Mouse (Mus musculus) CD4-positive naive resting alpha-beta T cell, adult 57 days (primary cell): ENCODE results near the gene Olfr1316. TPM values are rescaled to one million over a fixed set of nuclear protein-coding genes. Genes with fewer than 3 reads are reported as not detected.

Experiments
- total RNA-seq: library from RNA; stranded (reverse); gene quantifications from one replicate; pipeline ENCODE4 v1.2.4, GENCODE M21; 2023

Gene Olfr1316
- not detected for total RNA-seq

DNA sequence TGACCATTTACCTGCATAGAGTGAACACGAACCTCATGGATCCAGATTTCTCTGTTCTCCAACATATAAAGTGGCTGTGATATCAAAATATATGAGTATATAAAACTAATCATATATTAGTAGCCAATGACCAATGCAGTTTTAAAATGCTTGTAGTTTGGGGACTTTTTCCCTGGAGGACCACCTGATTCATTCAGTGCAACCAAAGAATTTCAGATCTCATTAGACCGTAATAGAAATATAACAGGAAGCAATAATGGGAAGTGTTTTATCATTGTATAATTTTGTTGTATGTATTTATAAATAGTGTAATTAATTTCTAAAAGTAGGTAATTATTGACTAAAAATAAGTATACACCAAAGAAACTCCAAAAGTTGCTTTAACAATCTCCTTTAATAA lies at the start of gene Olfr1316:
Gene Olfr1316 (minus strand): TSS at position 101 of the 400 bp plus-strand sequence.

DNA sequence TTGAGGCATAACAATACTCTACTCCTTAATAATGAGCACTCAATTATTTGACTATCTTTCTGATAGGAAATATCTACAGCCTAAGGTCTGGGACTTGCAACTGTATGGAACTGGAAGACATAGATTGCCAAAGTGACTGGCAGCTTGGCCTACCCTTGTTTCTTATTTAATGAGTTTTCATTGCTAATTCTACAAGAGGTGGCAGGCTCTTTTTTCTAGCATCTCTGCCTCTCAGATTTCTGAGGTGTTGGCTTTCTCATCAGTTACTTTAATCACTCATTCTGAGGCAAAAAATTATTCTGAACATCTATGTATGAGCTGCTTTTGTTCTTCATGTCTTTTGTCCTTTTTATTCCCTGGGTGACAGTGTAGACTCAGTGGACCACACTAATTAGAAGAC lies 19.1 kb upstream of the Olfr1316 start, which contains the start of gene Olfr1318:
Gene Olfr1318 (plus strand): TSS at position 301 of the 400 bp plus-strand sequence.

DNA sequence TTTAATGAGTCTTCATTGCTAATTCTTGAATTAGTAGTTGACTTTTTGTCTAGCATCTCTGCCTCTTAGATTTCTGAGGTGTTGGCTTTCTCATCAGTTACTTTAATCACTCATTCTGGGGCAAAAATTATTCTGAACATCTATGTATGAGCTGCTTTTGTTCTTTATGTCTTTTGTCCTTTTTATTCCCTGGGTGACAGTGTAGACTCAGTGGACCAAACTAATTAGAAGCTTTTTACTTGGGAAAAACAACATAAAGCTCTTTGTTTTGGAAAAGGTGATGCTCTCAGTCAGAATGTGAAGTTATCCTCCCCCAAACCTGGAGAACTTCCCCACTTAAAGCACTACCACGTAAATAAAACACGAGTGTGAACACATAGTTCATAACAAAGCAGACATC lies 5.3 kb upstream of the Olfr1316 start, which contains the start of gene Olfr1317:
Gene Olfr1317 (plus strand): TSS at position 301 of the 400 bp plus-strand sequence.

DNA sequence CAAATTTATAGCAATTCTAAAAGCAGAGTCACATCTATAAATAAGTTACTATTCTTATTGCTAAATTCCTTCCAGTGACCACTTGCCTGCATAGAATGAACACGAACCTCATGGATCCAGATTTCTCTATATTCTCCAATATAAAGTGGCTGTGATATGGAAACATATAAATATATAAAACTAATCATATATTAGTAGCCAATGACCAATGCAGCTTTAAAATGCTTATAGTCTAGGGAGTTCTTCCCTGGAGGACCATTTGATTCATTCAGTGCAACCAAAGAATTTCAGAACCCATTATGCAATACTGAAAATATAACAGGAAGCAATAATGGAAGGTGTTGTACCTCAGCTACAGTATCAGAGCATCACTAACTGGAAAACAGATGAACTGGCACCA lies 19.4 kb downstream of the Olfr1316 start, which contains the start of gene Olfr1315-ps1:
Gene Olfr1315-ps1 (minus strand): TSS at position 101 of the 400 bp plus-strand sequence.

DNA sequence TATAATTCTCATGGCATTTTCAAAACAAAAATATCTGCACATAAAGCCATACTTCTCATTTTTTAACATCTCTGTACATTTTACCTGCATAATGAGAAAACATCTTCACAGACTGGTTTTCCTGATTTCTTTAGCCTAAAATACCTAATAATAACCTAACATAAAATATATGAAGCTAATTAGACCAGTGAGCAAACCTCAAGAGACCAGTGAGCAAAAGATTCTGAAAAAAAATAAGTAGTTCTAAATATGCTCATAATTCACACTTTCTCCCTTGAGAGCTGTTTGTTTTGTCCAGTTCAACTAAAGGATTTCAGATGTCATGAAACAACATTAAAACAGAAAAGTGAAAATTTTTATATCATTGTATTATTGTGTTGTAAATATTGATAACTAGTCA lies 38.1 kb downstream of the Olfr1316 start, which contains the start of gene Olfr1314:
Gene Olfr1314 (minus strand): TSS at position 101 of the 400 bp plus-strand sequence.

DNA sequence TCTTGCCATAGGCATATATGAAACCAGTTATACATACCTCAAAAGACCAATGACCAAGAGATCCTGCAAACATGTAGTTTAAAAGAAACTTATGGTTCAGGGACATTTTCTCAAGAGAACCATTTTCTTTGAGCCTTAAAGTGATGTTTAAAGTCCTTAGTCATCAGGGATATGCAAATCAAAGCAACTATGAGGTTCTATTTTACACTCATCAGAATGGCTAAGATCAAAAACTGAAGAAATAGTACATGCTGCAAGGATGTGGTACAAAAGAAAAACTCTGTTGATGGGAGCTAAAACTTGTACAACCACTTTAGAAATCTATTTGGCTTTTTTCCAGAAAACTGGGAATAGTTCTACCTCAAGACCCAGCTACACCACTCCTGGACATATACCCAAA lies 57.0 kb downstream of the Olfr1316 start, which contains the start of gene Olfr1313:
Gene Olfr1313 (minus strand): TSS at position 101 of the 400 bp plus-strand sequence.

Other genes starting within 250 kb of the Olfr1316 start
- gene Olfr1306, start 218.7 kb downstream of the Olfr1316 start, total RNA-seq: not detected
- gene Olfr1307, start 185.5 kb downstream of the Olfr1316 start, total RNA-seq: 0.12 TPM
- gene Olfr1308, start 170.0 kb downstream of the Olfr1316 start, total RNA-seq: not detected
- gene Olfr1309, start 144.7 kb downstream of the Olfr1316 start, total RNA-seq: not detected
- gene Olfr1310, start 122.3 kb downstream of the Olfr1316 start, total RNA-seq: not detected
- gene Olfr1311, start 110.6 kb downstream of the Olfr1316 start, total RNA-seq: not detected
- gene Olfr1312, start 84.7 kb downstream of the Olfr1316 start, total RNA-seq: not detected
- not detected for gene Olfr1313, start 57.1 kb downstream of the Olfr1316 start, total RNA-seq
- gene Olfr1314, start 38.2 kb downstream of the Olfr1316 start, total RNA-seq: not detected
- not detected for gene Olfr1315-ps1, start 19.5 kb downstream of the Olfr1316 start, total RNA-seq
- gene Olfr1317, start 5.4 kb upstream of the Olfr1316 start, total RNA-seq: not detected
- gene Olfr1318, start 19.2 kb upstream of the Olfr1316 start, total RNA-seq: not detected
- gene Lpcat4, start 104.5 kb upstream of the Olfr1316 start, total RNA-seq: 58.1 TPM
- gene Nutm1, start 124.3 kb upstream of the Olfr1316 start, total RNA-seq: not detected
- 74.2 TPM for gene Nop10, start 126.9 kb upstream of the Olfr1316 start, total RNA-seq
- 119 TPM for gene Slc12a6, start 130.8 kb upstream of the Olfr1316 start, total RNA-seq
- gene Gm21985, start 131.3 kb upstream of the Olfr1316 start, total RNA-seq: not detected
- 27.7 TPM for gene Emc4, start 233.1 kb upstream of the Olfr1316 start, total RNA-seq
- 12.6 TPM for gene Katnbl1, start 244.2 kb upstream of the Olfr1316 start, total RNA-seq